Mouse (Mus musculus): ENCODE measurements around the gene Arfip2.

DNA sequence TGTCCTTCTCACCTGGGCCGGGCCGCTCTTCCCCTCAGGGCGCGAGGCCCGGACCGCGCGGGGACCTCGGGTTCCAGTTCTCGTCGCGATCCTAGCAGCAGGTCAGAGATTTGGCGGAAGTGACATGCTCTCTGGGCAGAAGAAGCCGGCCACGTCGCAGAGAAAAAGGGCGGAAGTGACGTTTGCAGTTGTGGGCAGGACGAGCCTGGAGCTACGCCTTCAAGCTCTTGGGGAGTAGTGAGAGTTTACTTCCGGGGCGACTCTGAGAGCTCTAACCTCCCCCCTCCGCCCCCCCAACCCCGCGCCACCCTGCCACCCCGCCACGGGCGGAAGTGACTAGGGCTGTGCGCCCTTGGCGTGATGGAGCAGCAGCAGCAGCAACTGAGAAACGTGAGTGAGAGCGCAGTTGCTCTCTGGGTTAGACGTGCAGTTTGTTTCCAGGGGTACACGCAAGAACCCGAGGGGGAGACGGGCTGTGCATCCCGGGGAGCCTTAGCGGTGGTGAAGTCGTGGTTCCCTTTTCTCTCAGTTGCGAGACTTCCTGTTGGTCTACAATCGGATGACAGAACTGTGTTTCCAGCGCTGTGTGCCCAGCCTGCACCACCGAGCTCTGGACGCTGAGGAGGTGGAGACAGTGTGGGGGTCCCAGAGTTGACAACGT, at the start of gene Arfip2, which contains the start of gene Gm45799:
- no peak for TF ChIP-seq CTCF (IDR thresholded peaks at IDR 0.05; ENCODE audit: control insufficient read depth, insufficient read depth, low read length)
- TF ChIP-seq POLR2A (IDR thresholded peaks at IDR 0.05; ENCODE audit: borderline replicate concordance, control insufficient read depth, low read depth, low read length), result peak; percentile 81; the same call in 1 of the 2 replicates
